Mouse (Mus musculus): ENCODE data around the gene Ccdc57.
"Not testable (repeated sequence)": the region's sequence is repeated elsewhere in the genome, so short reads cannot be mapped to it uniquely, and the experiment has no call there.

Gene Ccdc57

DNA sequence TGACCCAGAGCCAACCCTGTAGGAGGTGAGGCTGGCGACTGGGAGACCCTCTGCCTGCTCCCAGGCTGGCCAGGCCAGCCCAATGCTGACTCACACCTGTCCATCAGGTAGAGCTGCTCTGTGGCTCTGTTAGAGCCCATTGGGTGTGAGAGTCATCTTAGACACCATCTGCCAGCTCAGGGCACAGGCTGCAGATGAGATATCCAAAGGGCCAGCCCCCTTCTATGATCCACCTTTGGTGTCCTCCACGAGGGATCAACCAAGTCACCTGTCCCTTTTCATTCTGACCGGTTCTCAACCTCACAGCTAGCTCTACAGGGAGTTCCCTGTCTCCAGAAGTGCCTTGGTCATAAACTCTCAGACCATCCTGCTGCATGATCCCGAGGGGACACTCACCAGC, 110.4 kb downstream of the Ccdc57 start:
- no peak for DNase-seq (ENCODE audit: low read depth, low spot score)

DNA sequence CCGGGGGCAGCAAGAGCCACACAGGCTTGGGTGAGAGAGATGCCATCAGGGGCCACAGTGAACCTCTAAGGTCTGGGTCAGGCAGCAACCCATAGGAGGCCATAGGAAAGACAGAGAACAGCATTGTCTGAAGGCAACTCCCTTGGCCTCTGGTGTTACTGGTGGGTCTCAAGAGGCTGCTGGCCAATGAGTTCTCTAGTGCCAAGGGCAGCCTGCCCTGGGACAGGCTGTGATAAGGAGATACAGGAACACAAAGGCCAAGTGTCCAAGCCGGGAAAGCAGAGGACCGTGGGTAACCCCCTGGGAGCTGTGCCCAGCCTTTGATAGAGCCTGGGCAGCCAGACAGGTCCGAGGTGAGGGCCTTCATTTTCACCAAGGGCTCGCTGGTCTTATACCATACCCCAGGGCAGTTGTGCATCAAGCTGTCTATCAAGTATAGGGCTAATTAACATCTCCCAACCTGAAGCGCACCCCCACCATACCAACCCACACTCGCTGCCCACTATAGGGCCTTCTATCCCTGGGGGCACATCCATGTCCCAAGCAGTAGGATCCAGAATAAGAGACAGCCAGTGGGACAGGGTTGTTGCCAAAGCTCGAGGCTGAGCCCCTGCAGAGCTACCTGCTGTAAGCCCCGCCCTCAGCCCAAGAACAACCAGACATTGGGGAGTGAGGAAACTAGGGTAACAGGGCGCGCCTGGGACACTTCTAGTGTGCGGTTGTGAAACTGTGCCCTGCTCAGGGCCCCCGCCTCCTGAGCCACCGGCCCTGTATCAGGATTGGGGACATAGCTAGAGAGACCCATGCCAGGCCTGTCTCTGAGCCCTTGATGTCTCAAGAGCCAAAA, 111.4 kb downstream of the Ccdc57 start:
- no peak for DNase-seq (ENCODE audit: low read depth, low spot score)

DNA sequence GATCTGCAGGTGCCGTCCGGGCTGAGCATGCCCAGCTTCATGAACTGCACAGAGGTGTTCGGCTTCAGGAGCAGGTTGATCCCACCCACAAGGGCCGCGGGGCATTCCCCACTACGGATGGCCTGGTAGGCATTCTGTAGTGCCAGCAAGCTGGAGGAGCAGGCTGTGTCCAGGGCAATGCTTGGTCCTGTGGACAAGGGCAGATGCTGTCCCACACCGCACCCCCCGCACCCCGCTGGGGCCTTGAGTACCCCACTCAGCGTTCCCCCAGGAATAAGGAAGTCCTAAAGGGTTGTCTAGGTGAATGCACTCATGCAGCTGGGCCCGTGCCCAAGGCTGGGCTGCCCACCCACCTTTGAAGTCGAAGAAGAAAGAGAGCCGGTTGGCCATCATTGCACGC, 112.1 kb downstream of the Ccdc57 start:
- no peak for DNase-seq (ENCODE audit: low read depth, low spot score)

DNA sequence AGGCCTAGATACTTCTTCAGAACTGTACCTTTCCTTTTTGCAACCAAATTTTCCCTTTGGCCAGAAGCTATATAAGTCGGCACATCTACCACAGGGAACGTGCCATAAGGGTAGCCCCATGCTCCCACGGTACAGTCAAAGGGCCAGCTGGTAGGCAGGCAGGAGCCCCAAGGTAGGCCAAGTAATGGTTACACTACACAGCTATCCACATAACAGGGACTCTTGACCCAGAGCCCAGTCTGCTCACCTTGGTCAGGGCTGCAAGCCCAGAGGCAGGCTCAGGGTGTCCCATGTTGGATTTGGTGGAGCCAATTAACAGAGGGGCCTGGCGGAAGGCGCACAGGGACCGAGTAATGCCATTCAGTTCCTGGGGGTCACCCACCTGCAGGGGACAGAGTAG, 113.1 kb downstream of the Ccdc57 start:
- DNase-seq (ENCODE audit: low read depth, low spot score), result no peak

DNA sequence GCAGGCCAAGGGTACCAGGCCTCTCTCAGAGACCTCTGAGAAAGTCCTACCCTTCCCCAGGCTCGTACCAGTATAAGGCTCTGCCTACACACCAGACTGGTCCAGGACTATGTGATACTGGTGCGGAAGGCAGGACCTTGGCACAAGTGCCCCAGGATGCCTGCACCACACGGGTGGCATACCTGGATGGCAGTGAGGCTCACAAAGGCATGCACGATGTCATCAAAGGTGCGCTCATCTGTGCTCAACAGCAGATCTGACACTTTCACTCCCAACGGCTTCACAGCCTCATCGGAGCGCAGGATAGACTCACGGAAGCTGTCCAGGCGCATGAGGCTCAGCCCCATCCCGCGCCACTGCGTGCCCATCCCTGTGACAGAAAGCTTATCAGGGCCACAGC, 114.4 kb downstream of the Ccdc57 start:
- no peak for DNase-seq (ENCODE audit: low read depth, low spot score)

DNA sequence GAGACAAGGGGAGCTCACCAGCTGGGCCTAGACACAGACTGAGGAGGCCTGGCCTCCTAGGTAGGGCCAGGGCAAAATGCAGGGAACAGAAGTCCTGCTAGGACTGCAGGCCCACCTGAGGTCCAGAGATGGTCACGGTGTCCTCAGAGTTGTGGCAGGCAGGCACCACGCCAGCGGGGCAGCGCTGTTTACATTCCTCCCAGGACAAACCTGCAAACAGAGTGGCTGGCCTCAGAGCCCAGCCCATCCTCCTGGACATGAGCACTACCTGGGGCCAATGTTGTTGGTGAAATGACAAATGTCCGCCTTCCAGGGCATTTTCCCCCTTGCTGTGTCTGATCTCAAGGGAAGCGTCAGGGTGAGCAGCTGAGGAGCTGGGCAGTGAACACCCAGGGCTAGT, 115.3 kb downstream of the Ccdc57 start:
- DNase-seq (ENCODE audit: low read depth, low spot score), result no peak

GRCm38 (mm10) chr11:120812068-120812467, 120.6 kb downstream of the Ccdc57 start:
- no peak for DNase-seq (ENCODE audit: low read depth, low spot score)

DNA sequence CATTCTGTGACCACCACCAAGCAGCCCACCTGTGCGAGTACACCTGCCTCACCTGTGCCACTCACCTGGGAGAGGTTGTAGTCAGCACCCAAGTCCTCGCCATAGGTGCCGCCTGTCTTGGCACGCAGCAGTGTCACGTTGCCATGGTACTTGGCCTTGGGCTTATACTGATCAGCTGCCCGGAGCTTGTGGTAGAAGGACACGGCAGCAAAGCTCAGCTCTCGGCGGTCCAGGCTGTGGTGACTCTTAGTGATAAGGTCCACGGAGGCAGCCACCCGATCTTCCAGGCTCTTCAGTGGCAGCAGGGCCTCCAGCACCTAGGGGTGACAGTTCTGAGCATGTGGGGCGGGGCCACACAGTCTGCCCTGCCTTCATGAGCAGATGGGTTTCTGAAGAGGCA, 124.7 kb downstream of the Ccdc57 start:
- no peak for DNase-seq (ENCODE audit: low read depth, low spot score)

GRCm38 (mm10) chr11:120805375-120806298, 127.0 kb downstream of the Ccdc57 start:
- DNase-seq (ENCODE audit: low read depth, low spot score), result no peak

DNA sequence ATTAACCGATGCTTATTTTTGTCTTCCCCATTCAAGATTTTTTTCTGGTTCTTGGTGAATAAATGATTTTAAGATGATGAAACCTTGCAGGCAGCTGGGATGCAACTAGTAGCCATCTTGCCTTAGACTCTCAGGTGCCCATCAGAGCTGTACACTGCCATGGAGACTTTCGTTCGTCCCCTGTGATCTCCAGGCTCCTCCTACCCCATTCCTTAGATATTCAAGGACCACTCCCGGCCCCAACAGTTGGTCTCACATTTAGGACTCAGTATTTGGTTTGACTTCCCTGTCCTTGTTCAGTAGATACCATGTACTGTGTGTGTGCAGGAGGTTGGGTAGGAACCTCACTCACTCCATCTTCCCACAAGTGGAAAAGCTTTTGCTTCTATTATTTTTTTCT, 127.9 kb downstream of the Ccdc57 start:
- no peak for DNase-seq (ENCODE audit: low read depth, low spot score)

- no peak for DNase-seq (ENCODE audit: low read depth, low spot score)
These were observed 128.4 kb downstream of the Ccdc57 start for GRCm38 (mm10) chr11:120804274-120804673.

GRCm38 (mm10) chr11:120800061-120800904, 132.4 kb downstream of the Ccdc57 start:
- peak; percentile 81 for DNase-seq (ENCODE audit: low read depth, low spot score)

- DNase-seq (ENCODE audit: low read depth, low spot score), result no peak
These were observed 133.3 kb downstream of the Ccdc57 start for GRCm38 (mm10) chr11:120799316-120799890.

DNA sequence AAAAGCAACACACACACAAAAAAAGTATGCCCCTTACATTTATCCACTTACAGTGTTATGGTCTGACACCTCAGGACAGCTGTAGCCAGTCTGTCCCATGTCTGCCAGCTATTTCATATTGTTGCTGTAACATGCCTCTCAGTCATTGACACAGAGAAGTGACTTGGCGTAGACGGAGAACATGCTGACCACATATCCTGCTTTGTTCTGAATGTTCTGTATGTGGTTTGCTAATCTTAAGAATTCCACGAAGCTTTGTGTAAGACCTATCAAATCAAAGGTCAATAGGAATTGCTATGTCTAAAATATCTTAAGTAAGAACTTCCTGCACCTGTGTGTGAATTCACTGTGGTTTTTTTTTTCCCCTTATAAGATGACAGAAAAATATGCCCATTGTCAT, 134.4 kb downstream of the Ccdc57 start:
- DNase-seq (ENCODE audit: low read depth, low spot score), result no peak

DNA sequence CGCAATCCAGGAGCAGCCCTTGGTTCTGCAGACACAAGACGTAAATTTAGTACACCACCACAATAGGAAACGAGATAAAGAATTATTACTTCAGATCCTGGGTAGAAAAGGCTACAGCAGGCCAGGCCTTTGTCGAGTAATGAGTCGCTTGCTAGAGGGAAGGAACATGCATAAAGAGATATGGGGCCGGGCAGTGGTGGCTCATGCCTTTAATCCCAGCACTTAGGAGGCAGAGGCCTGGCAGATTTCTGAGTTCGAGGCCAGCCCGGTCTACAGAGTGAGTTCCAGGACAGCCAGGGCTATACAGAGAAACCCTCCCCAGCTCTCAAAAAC, 136.1 kb downstream of the Ccdc57 start:
- DNase-seq (ENCODE audit: low read depth, low spot score), result no peak

GRCm38 (mm10) chr11:120795756-120796613, 136.7 kb downstream of the Ccdc57 start, which contains the start of gene Dus1l:
Dus1l (minus strand) TSS chr11:120796403.
- peak; percentile 97 for DNase-seq (ENCODE audit: low read depth, low spot score)

- no peak for DNase-seq (ENCODE audit: low read depth, low spot score)
These were observed 140.0 kb downstream of the Ccdc57 start for GRCm38 (mm10) chr11:120792652-120793051.

DNA sequence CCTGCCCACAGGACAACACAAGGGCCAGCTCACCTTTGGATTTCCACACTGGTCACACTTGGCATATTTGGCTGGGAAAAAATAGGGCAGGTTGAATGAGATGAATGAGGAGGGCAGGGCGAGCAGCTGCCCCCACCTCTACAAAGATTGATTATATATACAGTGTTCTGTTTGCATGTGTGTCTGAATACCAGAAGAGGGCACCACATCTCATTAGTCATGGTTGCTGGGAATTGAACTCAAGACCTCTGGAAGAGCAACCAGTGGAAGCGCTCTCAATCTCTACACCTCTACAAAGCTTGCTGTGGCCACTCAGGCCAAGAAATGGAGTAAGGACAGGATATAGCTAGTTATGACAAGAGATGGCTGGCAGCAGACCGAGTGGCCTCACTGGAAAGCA, 142.9 kb downstream of the Ccdc57 start:
- DNase-seq (ENCODE audit: low read depth, low spot score), result no peak

DNA sequence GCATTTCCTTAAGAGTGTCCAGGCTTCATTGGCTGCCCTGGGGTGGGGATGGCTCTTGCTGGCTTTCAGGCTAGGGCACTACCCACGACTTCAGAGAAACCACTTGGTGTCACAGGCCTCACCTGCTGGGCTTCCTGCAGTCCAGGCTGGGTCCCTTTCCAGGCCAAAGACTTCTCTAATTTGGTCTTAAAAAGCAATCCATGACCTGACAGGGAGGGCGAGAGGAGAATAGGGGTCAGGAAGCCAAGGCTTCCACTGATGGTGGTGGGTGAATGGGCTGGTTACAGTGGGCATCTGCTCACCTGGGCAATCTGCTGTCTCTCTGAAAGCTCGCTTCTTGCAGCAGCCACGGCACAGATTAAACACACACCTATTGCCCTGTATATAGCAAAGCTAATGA, 143.3 kb downstream of the Ccdc57 start:
- DNase-seq (ENCODE audit: low read depth, low spot score), result no peak

- not testable (repeated sequence) for DNase-seq (ENCODE audit: low read depth, low spot score)
These were observed 144.2 kb downstream of the Ccdc57 start for GRCm38 (mm10) chr11:120788460-120788859.
